Mouse (Mus musculus): Measurements from ENCODE around the gene Sgpp2.

Sgpp2 gene

GRCm38 (mm10) chr1:78310021-78310752, at the start of gene Sgpp2:
TSS of gene Sgpp2 (plus strand) at chr1:78310345.
- peak; percentile 24 to 46 for DNase-seq

- no peak for DNase-seq
Measured at GRCm38 (mm10) chr1:78267519-78267918, 42.6 kb upstream of the Sgpp2 start.

- DNase-seq, result no peak
Measured at GRCm38 (mm10) chr1:78272915-78273314, 37.2 kb upstream of the Sgpp2 start.

- DNase-seq, result no peak
Measured at GRCm38 (mm10) chr1:78279128-78279527, 31.0 kb upstream of the Sgpp2 start.

- DNase-seq, result peak; percentile 68 to 85
Measured at GRCm38 (mm10) chr1:78292397-78292796, 17.7 kb upstream of the Sgpp2 start.

- peak in 1 of 2 experiments; percentile 19 for DNase-seq
Measured at GRCm38 (mm10) chr1:78299670-78300225, 10.4 kb upstream of the Sgpp2 start.

GRCm38 (mm10) chr1:78308688-78309087, 1.5 kb upstream of the Sgpp2 start:
- no peak for DNase-seq

GRCm38 (mm10) chr1:78309280-78309679, 865 bp upstream of the Sgpp2 start:
- DNase-seq, result no peak

GRCm38 (mm10) chr1:78310861-78311341, 756 bp downstream of the Sgpp2 start:
- DNase-seq, result peak in 1 of 2 experiments; percentile 38

GRCm38 (mm10) chr1:78311482-78311881, 1.3 kb downstream of the Sgpp2 start:
- peak in 1 of 2 experiments; percentile 20 for DNase-seq

GRCm38 (mm10) chr1:78312917-78313316, 2.8 kb downstream of the Sgpp2 start:
- no peak for DNase-seq

- peak in 1 of 2 experiments; percentile 21 for DNase-seq
Measured at GRCm38 (mm10) chr1:78313961-78314360, 3.8 kb downstream of the Sgpp2 start.

- no peak for DNase-seq
Measured at GRCm38 (mm10) chr1:78318089-78318760, 8.1 kb downstream of the Sgpp2 start.

GRCm38 (mm10) chr1:78320291-78320690, 10.1 kb downstream of the Sgpp2 start:
- no peak for DNase-seq

GRCm38 (mm10) chr1:78322098-78322778, 12.1 kb downstream of the Sgpp2 start:
- DNase-seq, result peak in 1 of 2 experiments; percentile 11

GRCm38 (mm10) chr1:78322844-78323243, 12.7 kb downstream of the Sgpp2 start:
- no peak for DNase-seq

- DNase-seq, result no peak
Measured at GRCm38 (mm10) chr1:78324044-78324443, 13.9 kb downstream of the Sgpp2 start.

- DNase-seq, result no peak
Measured at GRCm38 (mm10) chr1:78325851-78326250, 15.7 kb downstream of the Sgpp2 start.

- DNase-seq, result no peak
Measured at GRCm38 (mm10) chr1:78328646-78329045, 18.5 kb downstream of the Sgpp2 start.

- no peak for DNase-seq
Measured at GRCm38 (mm10) chr1:78329861-78330260, 19.7 kb downstream of the Sgpp2 start.

- no peak for DNase-seq
Measured at GRCm38 (mm10) chr1:78330620-78331158, 20.5 kb downstream of the Sgpp2 start.

GRCm38 (mm10) chr1:78337726-78338125, 27.6 kb downstream of the Sgpp2 start:
- no peak for DNase-seq

- DNase-seq, result peak; percentile 33 to 51
Measured at GRCm38 (mm10) chr1:78338212-78338611, 28.1 kb downstream of the Sgpp2 start.

Measured in lung, adult 18-20 months (tissue).